Mouse (Mus musculus): ENCODE results near the gene Hapln4. TPM values are rescaled to one million over a fixed set of nuclear protein-coding genes. Genes with fewer than 3 reads are reported as not detected.

Hapln4 gene
- polyA plus RNA-seq (2012; rRNA removed), result 0.93 and 2.4 TPM in 2 replicates

DNA sequence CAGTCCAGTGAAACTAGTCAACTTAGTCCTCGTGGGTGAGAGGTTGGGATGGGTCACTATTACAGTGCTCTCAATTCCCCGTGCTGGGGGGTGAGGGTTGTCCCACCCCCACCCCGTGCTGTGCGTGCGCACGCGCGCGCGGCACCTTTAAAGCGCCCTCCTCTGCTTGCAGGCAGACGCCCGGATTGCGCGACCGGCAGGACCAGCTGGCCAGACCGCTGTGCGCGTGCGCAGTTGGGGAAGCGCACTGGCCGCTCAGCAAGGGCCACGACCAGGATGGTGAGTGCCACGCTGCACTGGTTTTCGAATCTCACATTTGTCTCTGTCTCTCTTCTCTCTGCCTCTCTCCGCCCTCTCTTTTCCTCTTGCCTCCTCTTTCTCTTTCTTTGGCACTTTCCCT lies at the start of gene Hapln4:
Hapln4 (plus strand) TSS at position 173 of the 400 bp plus-strand sequence.

DNA sequence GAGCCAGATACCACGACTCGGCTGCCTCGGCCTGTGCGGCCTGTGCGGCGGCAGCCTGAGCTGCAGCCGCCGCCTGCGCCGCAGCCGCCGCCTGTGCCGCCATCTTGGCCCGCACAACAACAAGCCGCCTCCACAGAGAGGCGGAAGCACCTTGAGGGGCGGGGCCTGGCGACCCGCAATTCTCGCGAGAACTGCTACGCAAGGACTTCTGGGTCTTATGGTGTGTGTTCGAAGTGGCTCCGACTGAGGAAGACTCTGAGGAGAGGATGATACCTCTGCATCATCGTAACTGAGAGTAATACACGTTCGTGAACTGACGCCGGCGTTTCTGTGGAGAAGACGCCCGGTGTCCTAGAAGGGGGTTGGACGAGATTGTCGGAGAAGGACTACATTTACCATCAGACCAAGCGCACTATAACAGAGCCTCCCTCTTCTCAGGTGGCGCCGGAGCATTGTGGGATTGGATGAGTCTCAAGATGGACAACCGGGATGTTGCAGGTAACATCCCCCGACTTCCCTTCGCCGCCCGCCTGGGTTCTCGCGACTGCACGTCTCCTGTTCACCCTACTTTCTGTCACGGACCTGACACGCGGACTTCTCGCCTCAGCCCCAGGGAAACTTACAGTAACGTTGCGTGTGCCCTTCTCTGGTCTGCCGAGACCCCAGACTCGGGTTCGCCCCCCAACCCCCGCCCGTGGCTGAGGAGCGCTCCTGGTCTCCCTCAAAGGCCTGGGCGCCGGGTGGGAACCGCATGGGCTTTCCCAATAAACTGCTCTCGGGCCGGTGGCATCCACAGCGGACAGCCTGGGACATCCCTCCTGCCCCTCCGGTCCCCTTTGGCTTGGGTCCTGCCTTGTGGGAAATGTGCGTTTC lies 40.4 kb upstream of the Hapln4 start, which contains the start of the genes Mau2 and Sugp1:
Mau2 (minus strand) TSS at position 152 of the 873 bp plus-strand sequence.
Sugp1 (plus strand) TSS at position 231 of the 873 bp plus-strand sequence.

DNA sequence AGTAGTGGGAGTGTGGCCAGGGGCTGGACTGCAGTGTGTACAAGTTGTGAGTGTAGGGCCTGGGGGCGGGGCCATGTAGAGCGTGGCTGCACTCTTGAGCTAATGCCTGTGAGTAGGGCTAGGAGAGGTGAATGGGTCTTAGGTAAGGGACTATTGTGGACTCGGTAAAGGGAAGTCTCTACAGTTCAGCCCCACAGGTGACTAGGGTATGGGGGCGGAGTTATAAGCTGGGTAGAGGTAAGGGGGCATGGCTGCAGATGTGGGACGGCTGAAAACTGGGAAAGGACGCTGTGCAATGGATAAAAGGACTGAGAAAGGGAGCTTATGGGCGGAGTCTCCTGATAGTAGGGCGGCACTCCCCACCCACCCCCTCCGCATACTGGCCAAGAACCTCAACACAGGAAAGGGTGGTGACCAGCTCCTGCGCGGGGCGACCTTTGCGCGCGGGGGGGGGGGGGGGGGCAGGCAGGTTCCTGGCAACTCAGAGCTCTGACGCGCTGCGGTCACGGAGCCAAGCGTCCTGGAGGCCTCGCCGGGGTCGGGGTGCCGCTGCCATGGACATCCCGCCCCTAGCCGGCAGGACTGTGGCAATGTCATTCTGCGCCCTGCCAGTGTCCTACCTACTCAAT lies 10.7 kb upstream of the Hapln4 start, which contains the start of gene Tm6sf2:
Tm6sf2 (plus strand) TSS at position 484 of the 629 bp plus-strand sequence.

DNA sequence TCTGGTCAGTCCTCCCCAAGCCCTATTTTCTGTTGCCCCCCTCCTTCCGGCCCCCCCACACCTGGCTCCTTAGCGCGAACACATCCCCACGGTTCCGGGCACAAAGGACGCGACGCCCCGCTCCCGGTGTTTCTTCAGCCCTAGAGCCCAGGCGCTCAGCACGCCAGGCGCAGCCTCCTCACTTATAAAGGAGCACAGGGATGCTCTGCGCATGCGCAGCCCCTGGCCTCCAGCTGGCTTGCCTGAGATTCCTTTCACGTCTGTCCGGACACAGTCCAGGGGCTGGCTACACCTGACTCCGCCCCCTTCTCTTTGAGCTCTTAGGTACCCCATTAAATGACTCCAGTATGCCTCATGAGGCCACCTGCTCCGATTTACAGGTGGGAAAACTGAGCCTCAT lies 37.4 kb downstream of the Hapln4 start, which contains the start of gene Ncan:
Ncan (minus strand) TSS at position 207 of the 400 bp plus-strand sequence.

DNA sequence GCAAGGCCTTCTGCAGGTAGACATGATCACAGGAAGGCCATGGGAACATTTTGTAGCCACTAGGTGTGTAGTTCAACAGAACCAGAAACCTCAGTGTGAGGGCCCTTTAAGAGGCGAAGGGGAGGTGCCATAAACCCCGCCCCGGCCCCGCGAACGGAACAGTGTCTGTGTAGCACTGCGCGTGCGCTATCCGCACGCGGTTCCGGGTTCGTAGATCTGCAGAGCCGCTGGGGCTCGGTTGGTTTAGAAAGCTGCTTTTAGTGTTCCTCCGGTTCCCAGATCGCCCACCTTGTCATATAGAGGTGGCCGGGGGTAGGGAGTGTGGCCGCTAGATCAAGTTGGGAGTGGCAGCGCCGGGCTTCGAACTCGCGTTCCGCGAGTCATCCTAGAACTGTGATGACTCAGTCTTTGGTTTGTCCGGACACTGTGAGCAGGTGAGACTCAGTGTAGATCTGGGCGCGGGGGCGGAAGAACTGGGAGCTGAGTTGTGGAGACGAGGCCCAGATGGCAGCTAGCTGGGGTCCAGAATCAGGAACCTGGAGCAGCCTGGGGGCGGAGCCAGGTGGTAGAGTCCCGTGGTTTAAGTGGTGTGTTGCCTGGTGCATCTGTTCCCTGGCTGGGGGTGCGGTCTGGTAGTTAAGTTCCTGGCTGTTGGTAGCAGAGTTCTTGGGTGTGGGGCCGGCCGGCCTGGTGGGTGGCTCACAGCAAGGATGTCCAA lies 48.1 kb downstream of the Hapln4 start, which contains the start of gene Nr2c2ap:
Nr2c2ap (plus strand) TSS at position 168 of the 718 bp plus-strand sequence.

DNA sequence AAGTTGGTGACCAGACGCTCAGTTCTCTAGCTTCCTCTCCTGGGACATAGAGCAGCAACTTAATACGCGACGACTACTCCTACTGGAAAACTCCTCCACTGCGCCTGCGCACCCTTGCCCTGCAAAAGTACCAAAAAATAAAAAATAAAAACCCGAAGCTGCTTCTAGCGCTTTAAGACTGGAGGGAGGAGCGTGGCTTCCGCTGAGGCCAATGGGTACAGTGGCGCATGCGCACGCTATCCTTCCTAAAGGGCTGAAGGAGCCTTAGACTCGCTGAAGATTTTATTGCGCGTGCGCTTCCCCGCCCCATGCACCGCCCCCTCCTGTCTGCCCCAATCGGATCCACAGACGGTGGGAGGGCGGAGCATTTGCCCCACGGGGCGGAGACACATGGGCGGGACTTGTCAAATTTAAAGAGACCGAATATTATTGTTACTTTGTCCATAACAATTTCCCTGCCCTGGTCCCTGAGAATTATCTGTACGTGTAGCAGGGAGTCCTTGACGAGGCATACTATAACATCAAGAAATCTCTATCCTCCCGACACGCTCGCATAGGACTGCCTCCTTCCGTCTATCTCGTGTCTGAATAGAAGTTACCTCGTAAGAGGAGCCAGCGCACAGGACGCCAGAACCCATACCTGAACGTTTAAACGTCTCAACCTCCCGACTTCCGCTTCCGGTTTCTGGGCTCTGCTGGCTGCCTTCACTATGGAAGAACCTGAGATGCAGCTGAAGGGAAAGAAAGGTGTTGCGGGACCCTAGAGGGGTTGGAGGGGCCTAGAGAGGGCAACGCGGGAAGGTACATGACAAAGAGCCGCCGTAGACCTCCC lies 56.0 kb downstream of the Hapln4 start, which contains the start of the genes Rfxank, Borcs8 and Mef2b:
Rfxank (minus strand) TSS at position 129 of the 832 bp plus-strand sequence.
Borcs8 (plus strand) TSS at position 474 of the 832 bp plus-strand sequence.
Mef2b (plus strand) TSS at position 686 of the 832 bp plus-strand sequence.

Other genes starting within 250 kb of the Hapln4 start
- gene Cilp2, start 195.8 kb upstream of the Hapln4 start, polyA plus RNA-seq (2012; rRNA removed), result 0.09 and 0.23 TPM in 2 replicates
- 2.8 and 4.3 TPM in 2 replicates for gene Tssk6, start 181.3 kb upstream of the Hapln4 start, polyA plus RNA-seq (2012; rRNA removed)
- gene Ndufa13, start 180.9 kb upstream of the Hapln4 start, polyA plus RNA-seq (2012; rRNA removed), result 148 and 213 TPM in 2 replicates
- gene Yjefn3, start 180.7 kb upstream of the Hapln4 start, polyA plus RNA-seq (2012; rRNA removed), result 3.3 and 6.2 TPM in 2 replicates
- gene Gatad2a, start 87.1 kb upstream of the Hapln4 start, polyA plus RNA-seq (2012; rRNA removed), result 72.8 and 80.7 TPM in 2 replicates
- gene Mau2, start 40.7 kb upstream of the Hapln4 start, polyA plus RNA-seq (2012; rRNA removed), result 99.7 and 112 TPM in 2 replicates
- 9.0 and 10.1 TPM in 2 replicates for gene Sugp1, start 40.6 kb upstream of the Hapln4 start, polyA plus RNA-seq (2012; rRNA removed)
- 39.3 and 82.7 TPM in 2 replicates for gene Tm6sf2, start 10.5 kb upstream of the Hapln4 start, polyA plus RNA-seq (2012; rRNA removed)
- gene Ncan, start 37.4 kb downstream of the Hapln4 start, polyA plus RNA-seq (2012; rRNA removed), result 0.09 and 0.15 TPM in 2 replicates
- 11.2 and 15.2 TPM in 2 replicates for gene Nr2c2ap, start 47.9 kb downstream of the Hapln4 start, polyA plus RNA-seq (2012; rRNA removed)
- 39.1 and 40.5 TPM in 2 replicates for gene Rfxank, start 55.7 kb downstream of the Hapln4 start, polyA plus RNA-seq (2012; rRNA removed)
- gene Borcs8, start 56.0 kb downstream of the Hapln4 start, polyA plus RNA-seq (2012; rRNA removed), result 87.7 and 91.9 TPM in 2 replicates
- 0.36 and 0.67 TPM in 2 replicates for gene Mef2b, start 56.3 kb downstream of the Hapln4 start, polyA plus RNA-seq (2012; rRNA removed)
- 132 and 143 TPM in 2 replicates for gene Tmem161a, start 88.9 kb downstream of the Hapln4 start, polyA plus RNA-seq (2012; rRNA removed)
- 23.6 and 29.4 TPM in 2 replicates for gene Slc25a42, start 128.8 kb downstream of the Hapln4 start, polyA plus RNA-seq (2012; rRNA removed)
- gene Sugp2, start 150.8 kb downstream of the Hapln4 start, polyA plus RNA-seq (2012; rRNA removed), result 24.7 and 26.6 TPM in 2 replicates
- 18.5 and 20.5 TPM in 2 replicates for gene Armc6, start 151.0 kb downstream of the Hapln4 start, polyA plus RNA-seq (2012; rRNA removed)
- gene Homer3, start 199.4 kb downstream of the Hapln4 start, polyA plus RNA-seq (2012; rRNA removed), result 14.8 and 15.3 TPM in 2 replicates
- 50.8 and 53.9 TPM in 2 replicates for gene Ddx49, start 219.0 kb downstream of the Hapln4 start, polyA plus RNA-seq (2012; rRNA removed)
- 567 and 576 TPM in 2 replicates for gene Cope, start 219.1 kb downstream of the Hapln4 start, polyA plus RNA-seq (2012; rRNA removed)
- gene Cers1, start 232.3 kb downstream of the Hapln4 start, polyA plus RNA-seq (2012; rRNA removed), result 1.2 and 1.3 TPM in 2 replicates
- gene Gdf1, start 246.4 kb downstream of the Hapln4 start, polyA plus RNA-seq (2012; rRNA removed), result 1.4 and 2.2 TPM in 2 replicates